Mouse (Mus musculus) erythroblast, adult 5-6 weeks (primary cell): ENCODE data around the gene Pip4k2c. TPM values are rescaled to one million over a fixed set of nuclear protein-coding genes. Genes with fewer than 3 reads are reported as not detected.
"Not testable (repeated sequence)": the region's sequence is repeated elsewhere in the genome, so short reads cannot be mapped to it uniquely, and the experiment has no call there.

Source experiments
- ATAC-seq: replicated peaks from 2 replicates; pipeline ENCODE4 v1.8.0; 2016; ENCODE audit warnings: moderate number of reproducible peaks, mild to moderate bottlenecking, moderate TSS enrichment, inconsistent platforms; ENCODE audit not compliant: poor library complexity, low FRiP score, severe bottlenecking
- total RNA-seq, 2 experiments: library from RNA; stranded (forward) in 1 of 2; stranded (reverse) in 1 of 2; fragments of 150-400 nt in 1 of 2; fragments of 200-764, 138-1000 nt in 1 of 2; gene quantifications; 2 replicates each; pipeline versions ENCODE4 v1.2.3 to v1.2.4; 2015 to 2017; ENCODE audit warnings: low replicate concordance in 2 of 2

Gene Pip4k2c
- total RNA-seq, 2 experiments from 2014 or later: 13.3 to 19.6 TPM

DNA sequence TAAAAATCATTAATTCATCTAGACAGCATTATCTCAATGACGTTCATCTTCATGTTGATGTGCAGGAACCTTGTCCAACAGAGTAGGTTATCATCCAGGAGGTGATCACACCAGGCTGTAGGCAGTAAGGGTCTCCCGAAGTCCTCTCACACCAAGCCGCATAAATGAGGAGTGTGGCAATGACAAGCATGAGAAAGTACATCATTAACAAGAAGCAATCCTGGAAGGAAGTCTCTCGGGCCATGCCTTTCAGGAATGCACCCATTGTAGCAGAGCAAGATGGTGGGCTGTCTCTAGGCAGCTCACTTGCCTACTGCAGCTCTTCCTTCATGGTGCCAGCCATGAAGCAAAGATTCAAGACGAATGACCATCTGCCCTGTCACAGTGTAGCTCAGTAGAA, 56.7 kb downstream of the Pip4k2c start:
- ATAC-seq: no peak

DNA sequence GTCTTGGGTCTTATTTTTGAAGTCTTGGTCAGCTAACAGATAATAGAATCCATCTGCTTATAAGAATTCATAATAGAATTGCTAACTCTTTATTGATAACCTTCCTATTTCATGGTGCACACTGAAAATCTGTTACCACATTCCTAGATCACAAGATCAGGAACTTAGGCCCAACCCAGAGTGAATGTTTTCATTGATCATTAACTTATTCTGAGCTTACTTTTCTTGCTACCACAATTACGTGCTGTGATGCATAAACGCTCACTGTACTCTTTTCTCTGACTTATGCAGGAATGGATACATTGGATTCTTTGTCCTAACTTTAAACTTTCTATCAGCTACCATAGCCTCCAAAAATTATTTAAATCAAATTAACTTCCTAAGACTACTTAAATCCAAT, 57.1 kb downstream of the Pip4k2c start:
- ATAC-seq: no peak

DNA sequence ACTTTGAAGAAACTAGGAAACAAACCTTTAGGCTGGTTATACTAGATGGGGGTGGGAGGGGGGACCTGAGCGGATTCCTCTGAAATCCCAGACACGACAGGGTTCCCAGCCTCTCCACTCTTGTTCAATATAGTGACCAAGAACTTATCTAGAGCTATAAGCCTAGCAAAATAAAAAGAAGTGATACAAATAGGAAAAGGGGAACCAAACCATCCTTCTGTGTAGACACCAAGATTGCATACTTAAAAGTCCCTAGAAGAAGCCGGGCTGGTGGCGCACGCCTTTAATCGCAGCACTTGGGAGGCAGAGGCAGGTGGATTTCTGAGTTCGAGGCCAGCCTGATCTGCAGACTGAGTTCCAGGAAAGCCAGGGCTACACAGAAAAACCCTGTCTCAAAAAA, 58.1 kb downstream of the Pip4k2c start:
- ATAC-seq: no peak

DNA sequence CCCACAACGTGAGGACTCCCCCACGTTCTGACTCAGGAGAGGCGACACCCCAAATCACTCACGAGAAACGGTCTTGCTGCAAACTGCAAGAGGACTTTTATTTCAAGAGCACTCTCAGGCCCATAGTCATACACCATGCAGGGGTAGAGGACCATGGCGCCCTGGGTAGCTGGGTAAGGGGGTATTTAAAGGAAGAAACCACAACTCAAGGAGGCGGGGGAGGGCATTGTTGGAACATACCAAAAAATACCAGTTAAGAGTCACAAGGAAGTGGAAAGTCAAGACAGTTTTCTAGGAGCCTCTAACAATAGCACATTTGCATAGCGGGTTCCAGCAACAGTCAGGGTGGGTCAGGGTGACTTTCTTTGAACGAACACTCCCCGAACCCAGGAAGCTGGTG, 58.8 kb downstream of the Pip4k2c start:
- not testable (repeated sequence) for ATAC-seq

DNA sequence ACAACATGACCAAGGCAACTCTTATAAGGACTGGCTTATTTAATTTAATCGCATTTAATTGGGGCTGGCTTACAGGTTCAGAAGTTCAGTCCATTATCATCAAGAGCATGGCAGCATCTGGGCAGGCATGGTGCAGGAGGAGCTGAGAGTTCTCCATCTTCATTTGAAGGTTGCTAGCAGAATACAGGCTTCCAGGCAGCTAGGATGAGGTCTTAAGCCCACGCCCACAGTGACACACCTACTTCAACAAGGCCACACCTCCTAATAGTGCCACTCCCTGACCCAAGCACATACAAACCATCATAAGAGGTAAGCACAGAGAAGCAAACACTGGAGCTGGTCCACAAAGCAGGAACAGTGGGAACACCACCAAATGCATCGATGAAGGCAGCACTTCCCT, 60.2 kb downstream of the Pip4k2c start:
- not testable (repeated sequence) for ATAC-seq

DNA sequence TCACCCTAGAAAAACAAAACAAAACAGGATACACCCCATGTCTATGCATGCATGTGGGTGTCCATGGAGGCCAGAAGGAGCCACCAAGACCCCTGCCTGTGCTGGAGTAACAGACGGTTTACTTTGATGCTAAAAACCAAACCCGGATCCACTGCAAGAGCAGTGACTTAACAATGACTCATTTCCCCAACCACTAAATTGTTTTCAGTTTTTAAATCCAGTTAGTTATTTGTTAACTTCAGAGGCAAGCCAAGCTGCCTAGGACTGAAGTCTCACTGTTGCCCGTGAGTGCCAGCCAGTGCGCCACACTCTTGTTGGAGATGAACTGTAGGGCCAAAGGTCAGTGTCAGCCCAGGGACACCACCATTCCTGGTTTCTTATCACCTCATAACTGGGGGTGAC, 60.9 kb downstream of the Pip4k2c start:
- no peak for ATAC-seq

DNA sequence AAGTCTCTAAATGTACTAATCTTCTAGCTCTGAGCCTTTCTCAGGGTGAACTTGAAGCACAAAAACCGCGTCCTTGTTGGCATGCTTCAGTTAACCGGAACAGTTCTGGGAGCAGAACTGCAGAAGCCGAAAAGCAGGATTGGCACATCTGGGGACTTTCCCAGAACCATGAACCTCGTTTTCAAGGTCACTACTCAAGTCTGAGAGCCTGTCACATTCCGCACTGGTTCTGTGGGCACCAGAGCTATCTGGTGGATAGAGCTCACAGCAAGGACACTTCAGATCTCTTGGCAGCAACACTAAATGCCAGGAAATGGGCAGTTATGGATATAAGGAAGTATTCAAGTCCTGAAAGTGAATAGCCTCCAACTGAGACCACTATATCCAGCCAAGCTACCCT, 64.2 kb downstream of the Pip4k2c start:
- ATAC-seq: no peak

Other genes with a start within 250 kb of the Pip4k2c start
- 19.6 and 29.3 TPM in 2 replicates for gene Ctdsp2, start 232.9 kb downstream of the Pip4k2c start, total RNA-seq (2015; ENCODE audit: low replicate concordance)
- 16.5 and 20.9 TPM in 2 replicates for gene Ctdsp2, start 232.9 kb downstream of the Pip4k2c start, total RNA-seq (2017; ENCODE audit: low replicate concordance)
- not detected in 2 replicates for gene Avil, start 210.9 kb downstream of the Pip4k2c start, total RNA-seq (2015; ENCODE audit: low replicate concordance)
- gene Avil, start 210.9 kb downstream of the Pip4k2c start, total RNA-seq (2017; ENCODE audit: low replicate concordance): not detected in 2 replicates
- 5.0 and 5.8 TPM in 2 replicates for gene Tsfm, start 180.7 kb downstream of the Pip4k2c start, total RNA-seq (2015; ENCODE audit: low replicate concordance)
- 2.9 and 5.9 TPM in 2 replicates for gene Tsfm, start 180.7 kb downstream of the Pip4k2c start, total RNA-seq (2017; ENCODE audit: low replicate concordance)
- 2.9 and 12.5 TPM in 2 replicates for gene Mettl1, start 170.2 kb downstream of the Pip4k2c start, total RNA-seq (2015; ENCODE audit: low replicate concordance)
- 0.42 and 2.0 TPM in 2 replicates for gene Mettl1, start 170.2 kb downstream of the Pip4k2c start, total RNA-seq (2017; ENCODE audit: low replicate concordance)
- not detected in 2 replicates for gene Eef1akmt3, start 170.1 kb downstream of the Pip4k2c start, total RNA-seq (2015; ENCODE audit: low replicate concordance)
- gene Eef1akmt3, start 170.1 kb downstream of the Pip4k2c start, total RNA-seq (2017; ENCODE audit: low replicate concordance): not detected in 2 replicates
- gene Cyp27b1, start 163.3 kb downstream of the Pip4k2c start, total RNA-seq (2015; ENCODE audit: low replicate concordance): not detected in 2 replicates
- gene Cyp27b1, start 163.3 kb downstream of the Pip4k2c start, total RNA-seq (2017; ENCODE audit: low replicate concordance): not detected in 2 replicates
- gene March9, start 151.4 kb downstream of the Pip4k2c start, total RNA-seq (2015; ENCODE audit: low replicate concordance): not detected in 2 replicates
- not detected in 2 replicates for gene March9, start 151.4 kb downstream of the Pip4k2c start, total RNA-seq (2017; ENCODE audit: low replicate concordance)
- gene Cdk4, start 148.1 kb downstream of the Pip4k2c start, total RNA-seq (2015; ENCODE audit: low replicate concordance): 83.0 and 90.1 TPM in 2 replicates
- gene Cdk4, start 148.1 kb downstream of the Pip4k2c start, total RNA-seq (2017; ENCODE audit: low replicate concordance): 43.8 and 71.5 TPM in 2 replicates
- gene Tspan31, start 141.3 kb downstream of the Pip4k2c start, total RNA-seq (2015; ENCODE audit: low replicate concordance): 25.3 and 30.4 TPM in 2 replicates
- 8.6 and 19.0 TPM in 2 replicates for gene Tspan31, start 141.3 kb downstream of the Pip4k2c start, total RNA-seq (2017; ENCODE audit: low replicate concordance)
- gene Agap2, start 136.3 kb downstream of the Pip4k2c start, total RNA-seq (2015; ENCODE audit: low replicate concordance): 1.9 and 6.5 TPM in 2 replicates
- gene Agap2, start 136.3 kb downstream of the Pip4k2c start, total RNA-seq (2017; ENCODE audit: low replicate concordance): 2.0 and 4.0 TPM in 2 replicates
- gene Os9, start 90.5 kb downstream of the Pip4k2c start, total RNA-seq (2015; ENCODE audit: low replicate concordance): 15.0 and 17.1 TPM in 2 replicates
- 59.5 and 60.7 TPM in 2 replicates for gene Os9, start 90.5 kb downstream of the Pip4k2c start, total RNA-seq (2017; ENCODE audit: low replicate concordance)
- gene B4galnt1, start 46.4 kb downstream of the Pip4k2c start, total RNA-seq (2015; ENCODE audit: low replicate concordance): 33.0 and 34.3 TPM in 2 replicates
- gene B4galnt1, start 46.4 kb downstream of the Pip4k2c start, total RNA-seq (2017; ENCODE audit: low replicate concordance): 8.1 and 17.6 TPM in 2 replicates
- gene Slc26a10, start 30.9 kb downstream of the Pip4k2c start, total RNA-seq (2015; ENCODE audit: low replicate concordance): not detected in 2 replicates
- 0.28 TPM in 1 of 2 replicates, not detected in the other for gene Slc26a10, start 30.9 kb downstream of the Pip4k2c start, total RNA-seq (2017; ENCODE audit: low replicate concordance)
- 0.84 and 1.7 TPM in 2 replicates for gene Arhgef25, start 21.5 kb downstream of the Pip4k2c start, total RNA-seq (2015; ENCODE audit: low replicate concordance)
- gene Arhgef25, start 21.5 kb downstream of the Pip4k2c start, total RNA-seq (2017; ENCODE audit: low replicate concordance): 2.2 and 2.7 TPM in 2 replicates
- 10.4 and 18.0 TPM in 2 replicates for gene Dtx3, start 15.9 kb downstream of the Pip4k2c start, total RNA-seq (2015; ENCODE audit: low replicate concordance)
- 8.4 and 9.4 TPM in 2 replicates for gene Dtx3, start 15.9 kb downstream of the Pip4k2c start, total RNA-seq (2017; ENCODE audit: low replicate concordance)
- gene Kif5a, start 51.8 kb upstream of the Pip4k2c start, total RNA-seq (2015; ENCODE audit: low replicate concordance): 0.42 TPM in 1 of 2 replicates, not detected in the other
- gene Kif5a, start 51.8 kb upstream of the Pip4k2c start, total RNA-seq (2017; ENCODE audit: low replicate concordance): under 0.01 TPM in 1 of 2 replicates, not detected in the other
- gene Dctn2, start 54.8 kb upstream of the Pip4k2c start, total RNA-seq (2015; ENCODE audit: low replicate concordance): 32.5 and 59.1 TPM in 2 replicates
- 73.0 and 77.9 TPM in 2 replicates for gene Dctn2, start 54.8 kb upstream of the Pip4k2c start, total RNA-seq (2017; ENCODE audit: low replicate concordance)
- 22.4 and 33.0 TPM in 2 replicates for gene Mbd6, start 77.4 kb upstream of the Pip4k2c start, total RNA-seq (2015; ENCODE audit: low replicate concordance)
- gene Mbd6, start 77.4 kb upstream of the Pip4k2c start, total RNA-seq (2017; ENCODE audit: low replicate concordance): 6.1 and 7.1 TPM in 2 replicates
- gene Mars, start 100.2 kb upstream of the Pip4k2c start, total RNA-seq (2015; ENCODE audit: low replicate concordance): 35.1 and 38.8 TPM in 2 replicates
- gene Mars, start 100.2 kb upstream of the Pip4k2c start, total RNA-seq (2017; ENCODE audit: low replicate concordance): 43.5 and 45.6 TPM in 2 replicates
- 19.9 and 21.1 TPM in 2 replicates for gene Arhgap9, start 110.4 kb upstream of the Pip4k2c start, total RNA-seq (2015; ENCODE audit: low replicate concordance)
- gene Arhgap9, start 110.4 kb upstream of the Pip4k2c start, total RNA-seq (2017; ENCODE audit: low replicate concordance): 14.6 and 18.7 TPM in 2 replicates
- gene Gli1, start 130.4 kb upstream of the Pip4k2c start, total RNA-seq (2015; ENCODE audit: low replicate concordance): not detected in 2 replicates
- gene Gli1, start 130.4 kb upstream of the Pip4k2c start, total RNA-seq (2017; ENCODE audit: low replicate concordance): not detected in 2 replicates
- gene Inhbe, start 142.8 kb upstream of the Pip4k2c start, total RNA-seq (2015; ENCODE audit: low replicate concordance): not detected in 2 replicates
- not detected in 2 replicates for gene Inhbe, start 142.8 kb upstream of the Pip4k2c start, total RNA-seq (2017; ENCODE audit: low replicate concordance)
- gene Inhbc, start 158.8 kb upstream of the Pip4k2c start, total RNA-seq (2015; ENCODE audit: low replicate concordance): not detected in 2 replicates
- not detected in 2 replicates for gene Inhbc, start 158.8 kb upstream of the Pip4k2c start, total RNA-seq (2017; ENCODE audit: low replicate concordance)
- 25.7 and 34.9 TPM in 2 replicates for gene R3hdm2, start 168.7 kb upstream of the Pip4k2c start, total RNA-seq (2015; ENCODE audit: low replicate concordance)
- 17.7 and 18.3 TPM in 2 replicates for gene R3hdm2, start 168.7 kb upstream of the Pip4k2c start, total RNA-seq (2017; ENCODE audit: low replicate concordance)